Mouse (Mus musculus) liver, embryonic 14.5 days (tissue): ENCODE measurements at regions not wholly inside any gene's neighbourhood (a gene's known extent, or its start where the extent isn't known, plus 50 kb on each side); places are given as distances from the start of the nearest gene placed in this dataset.

Source experiments
- CTCF ChIP-seq: IDR thresholded peaks from 2 replicates; pipeline ENCODE4 v1.5.1; 2016; ENCODE audit warnings: antibody characterized with exemption, low read depth, control low read depth
- EP300 ChIP-seq: IDR thresholded peaks from 2 replicates; pipeline ENCODE4 v1.6.1; 2016; ENCODE audit warnings: antibody characterized with exemption, low read depth

GRCm38 (mm10) chr6:82847598-82847997 is 73.3 kb upstream of the Hk2 start:
- TF ChIP-seq EP300, result no peak
- TF ChIP-seq CTCF, result no peak
